Mouse (Mus musculus) frontal cortex, postnatal 10 days (tissue): ENCODE data around the gene Alg11.

Experiments used
- DNase-seq, 2 experiments: peaks; one replicate each; pipeline ENCODE4 v3.0.0; 2022; ENCODE audit warnings: low spot score in 2 of 2, mixed read lengths in 1 of 2

The Alg11 gene

DNA sequence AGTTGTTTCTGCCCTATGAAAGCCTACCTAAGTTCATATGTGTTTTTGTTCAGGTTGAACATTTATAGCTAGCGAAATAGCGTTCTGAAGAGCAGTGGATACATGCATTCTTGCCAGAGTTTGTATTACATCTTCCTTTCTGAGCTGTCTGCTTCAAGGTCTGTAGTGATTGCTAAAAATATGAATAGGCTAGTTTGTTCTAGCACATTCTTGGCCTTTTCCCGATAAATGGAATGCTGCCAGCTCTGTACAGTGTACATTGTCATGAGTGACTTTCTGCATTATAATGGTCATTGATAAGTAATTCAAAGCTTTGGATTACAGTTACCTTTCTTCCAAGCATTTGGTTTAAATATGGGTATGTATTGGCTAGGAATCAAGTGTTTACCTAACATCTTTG is 605 bp downstream of the Alg11 start:
- DNase-seq: no peak

DNA sequence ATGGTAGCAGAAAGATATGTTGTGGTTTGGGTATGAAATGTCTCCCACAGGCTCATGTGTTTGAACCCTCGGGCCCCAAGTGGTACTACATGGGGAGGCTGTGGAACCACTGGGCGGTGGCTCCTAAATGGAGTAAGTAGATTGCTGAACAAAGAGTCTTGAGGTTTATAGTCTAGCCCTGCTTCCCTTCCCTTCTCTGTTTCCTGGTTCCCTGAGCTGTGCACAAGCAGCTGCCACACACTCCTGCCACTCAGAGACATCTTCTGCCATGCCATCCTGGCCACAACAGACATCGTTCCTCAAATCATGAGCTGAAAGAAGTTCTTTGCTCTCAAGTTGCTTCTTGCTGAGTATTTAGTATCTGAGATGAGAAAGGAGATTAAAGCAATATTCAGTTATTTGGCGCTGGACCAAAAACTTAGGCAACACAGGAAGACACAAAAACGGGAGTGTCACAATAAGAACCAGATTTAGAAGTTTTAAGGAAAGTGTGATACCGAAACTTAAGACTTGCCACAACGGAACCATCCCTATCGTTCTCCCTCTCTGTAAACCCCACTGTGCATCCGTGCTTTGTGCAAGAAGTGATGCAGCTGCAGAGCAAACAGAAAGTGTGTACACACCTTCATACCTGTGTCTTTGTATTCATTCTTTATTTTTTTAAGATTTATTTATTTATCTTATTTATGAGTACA is 18.9 kb downstream of the Alg11 start:
- no peak for DNase-seq

DNA sequence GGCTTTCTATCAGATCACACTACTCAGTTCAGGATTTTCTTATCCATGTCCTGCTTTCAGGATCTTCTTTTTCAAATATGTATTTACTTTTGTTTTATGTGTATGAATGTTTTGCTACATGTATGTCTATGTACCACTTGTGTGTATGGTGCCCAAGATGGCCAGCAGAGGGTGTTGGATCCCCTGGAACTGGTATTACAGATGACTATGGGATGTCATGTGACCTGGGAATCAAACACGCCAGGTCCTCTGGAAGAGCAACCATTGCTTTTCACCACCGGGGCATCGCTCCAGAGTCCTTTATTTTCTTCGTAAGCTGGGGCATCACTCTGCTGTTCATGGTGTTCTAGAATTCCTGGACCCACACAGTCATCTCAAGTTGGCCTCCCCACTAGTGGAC is 28.7 kb downstream of the Alg11 start:
- DNase-seq: no peak

DNA sequence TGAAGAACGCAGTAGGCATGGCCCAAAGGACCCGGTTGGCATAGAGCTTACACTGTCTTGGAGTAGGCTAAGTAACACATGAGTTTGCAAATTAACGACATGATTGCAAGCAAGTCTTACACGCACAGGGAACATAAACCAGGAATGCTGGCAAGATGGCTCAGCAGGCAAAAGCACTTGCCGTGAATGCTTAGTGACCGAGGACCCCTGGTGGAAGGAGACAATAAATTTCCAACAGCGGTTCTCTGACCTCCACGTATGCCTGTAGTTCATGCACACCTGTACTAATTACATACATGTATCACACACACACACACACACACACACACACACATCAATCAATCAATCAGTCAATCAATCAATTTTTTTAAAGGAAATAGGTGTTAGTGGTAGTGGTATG is 31.0 kb downstream of the Alg11 start:
- DNase-seq: no peak

DNA sequence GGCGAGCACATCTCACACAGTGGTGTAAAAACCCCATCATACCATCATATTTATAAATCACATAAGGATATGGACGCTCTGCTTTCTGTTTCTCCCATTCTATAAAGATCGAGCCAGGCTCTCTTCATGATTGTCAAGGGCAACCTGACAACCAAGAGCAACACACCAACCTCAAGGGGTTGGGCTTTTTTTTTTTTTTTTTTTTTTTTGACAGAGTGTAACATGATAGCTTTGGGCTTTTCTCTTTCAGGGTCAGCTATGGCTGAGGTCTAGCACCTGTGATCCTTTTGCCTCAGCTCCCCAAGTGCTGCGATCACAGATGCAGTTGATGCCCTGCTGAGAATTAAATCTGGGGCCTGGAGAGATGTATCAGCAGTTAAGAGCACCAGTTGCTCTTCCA is 46.5 kb downstream of the Alg11 start:
- no peak for DNase-seq
